Mouse (Mus musculus): ENCODE measurements around the gene Pgbd5. TPM values are rescaled to one million over a fixed set of nuclear protein-coding genes. Genes with fewer than 3 reads are reported as not detected.

Pgbd5 gene
- polyA plus RNA-seq (2021; fragmentation: Nextera tagmentation), result 42.9 and 46.1 TPM in 2 replicates
- long read RNA-seq, experiment 1, transcript Pgbd5-201 (7 exons, 2,824 nt), result major isoform, 18 of 99 reads
- long read RNA-seq, experiment 1, partial matches to known transcripts, result 73 of 99 reads
- long read RNA-seq, experiment 1, other reads (novel, unspliced or antisense), result 8 of 99 reads
- long read RNA-seq, experiment 2, transcript Pgbd5-201 (7 exons, 2,824 nt), result major isoform, 88 of 234 reads
- long read RNA-seq, experiment 2, partial matches to known transcripts, result 124 of 234 reads
- long read RNA-seq, experiment 2, other reads (novel, unspliced or antisense), result 22 of 234 reads

GRCm38 (mm10) chr8:124439558-124439957 lies at the start of gene Pgbd5:
TSS of gene Pgbd5 (minus strand) at chr8:124439658.

Other genes with a start within 250 kb of the Pgbd5 start
- gene Galnt2, start 208.3 kb downstream of the Pgbd5 start, polyA plus RNA-seq (2021; fragmentation: Nextera tagmentation), result 10.9 and 13.7 TPM in 2 replicates
- gene Cog2, start 81.1 kb upstream of the Pgbd5 start, polyA plus RNA-seq (2021; fragmentation: Nextera tagmentation), result 20.8 and 24.3 TPM in 2 replicates
- gene Agt, start 130.0 kb upstream of the Pgbd5 start, polyA plus RNA-seq (2021; fragmentation: Nextera tagmentation), result 18.2 and 31.7 TPM in 2 replicates
- 0.26 and 0.63 TPM in 2 replicates for gene Capn9, start 136.5 kb upstream of the Pgbd5 start, polyA plus RNA-seq (2021; fragmentation: Nextera tagmentation)
- 19.7 and 28.2 TPM in 2 replicates for gene 2310022B05Rik, start 223.7 kb upstream of the Pgbd5 start, polyA plus RNA-seq (2021; fragmentation: Nextera tagmentation)

Data from layer of hippocampus, adult 6 months (tissue).